Mouse (Mus musculus): ENCODE results near the gene Stx6. TPM values are rescaled to one million over a fixed set of nuclear protein-coding genes. Genes with fewer than 3 reads are reported as not detected.
A peak's percentile ranks its signal among the peaks of the same experiment; 100 is the strongest.

Stx6 gene
- total RNA-seq (2021) = 10 to 100 TPM; 47.9 to 65.0 TPM
- long read RNA-seq, experiment 1, full-length matches to known transcripts = 102 of 110 reads
- long read RNA-seq, experiment 1, partial matches to known transcripts = 1 of 110 reads
- long read RNA-seq, experiment 1, other reads (novel, unspliced or antisense) = 7 of 110 reads
- long read RNA-seq, experiment 2, full-length matches to known transcripts = 76 of 82 reads
- long read RNA-seq, experiment 2, partial matches to known transcripts = 2 of 82 reads
- long read RNA-seq, experiment 2, other reads (novel, unspliced or antisense) = 4 of 82 reads

GRCm38 (mm10) chr1:155158141-155158969 is at the start of gene Stx6:
Gene Stx6, plus strand, starts transcription at chr1:155158715.
- peak; percentile 99 for DNase-seq

GRCm38 (mm10) chr1:155109387-155110350 is 48.8 kb upstream of the Stx6 start:
- no peak for DNase-seq

- no peak for DNase-seq
Measured at GRCm38 (mm10) chr1:155111491-155111890, 47.0 kb upstream of the Stx6 start.

- DNase-seq = no peak
Measured at GRCm38 (mm10) chr1:155112118-155112517, 46.4 kb upstream of the Stx6 start.

- DNase-seq = no peak
Measured at GRCm38 (mm10) chr1:155112875-155113274, 45.6 kb upstream of the Stx6 start.

GRCm38 (mm10) chr1:155113946-155114345 is 44.6 kb upstream of the Stx6 start:
- DNase-seq = peak; percentile 35

GRCm38 (mm10) chr1:155119719-155120118 is 38.8 kb upstream of the Stx6 start:
- DNase-seq = no peak

GRCm38 (mm10) chr1:155121977-155122939 is 36.3 kb upstream of the Stx6 start:
- DNase-seq = peak; percentile 82

GRCm38 (mm10) chr1:155124397-155124796 is 34.1 kb upstream of the Stx6 start:
- DNase-seq = no peak

GRCm38 (mm10) chr1:155126716-155127115 is 31.8 kb upstream of the Stx6 start:
- DNase-seq = peak; percentile 61

- DNase-seq = no peak
Measured at GRCm38 (mm10) chr1:155127429-155127934, 31.0 kb upstream of the Stx6 start.

GRCm38 (mm10) chr1:155134866-155135265 is 23.6 kb upstream of the Stx6 start:
- no peak for DNase-seq

- peak; percentile 82 for DNase-seq
Measured at GRCm38 (mm10) chr1:155138795-155139194, 19.7 kb upstream of the Stx6 start.

- DNase-seq = peak; percentile 76
Measured at GRCm38 (mm10) chr1:155140076-155140475, 18.4 kb upstream of the Stx6 start.

- DNase-seq = peak; percentile 37
Measured at GRCm38 (mm10) chr1:155145620-155146019, 12.9 kb upstream of the Stx6 start.

GRCm38 (mm10) chr1:155146572-155146980 is 11.9 kb upstream of the Stx6 start, which contains the start of gene Mr1:
Gene Mr1, minus strand, starts transcription at chr1:155146814.
- peak; percentile 33 for DNase-seq

GRCm38 (mm10) chr1:155147228-155147627 is 11.3 kb upstream of the Stx6 start:
- DNase-seq = no peak

- no peak for DNase-seq
Measured at GRCm38 (mm10) chr1:155149403-155149802, 9.1 kb upstream of the Stx6 start.

- no peak for DNase-seq
Measured at GRCm38 (mm10) chr1:155150821-155151220, 7.7 kb upstream of the Stx6 start.

GRCm38 (mm10) chr1:155153906-155154305 is 4.6 kb upstream of the Stx6 start:
- no peak for DNase-seq

Data from adrenal gland, postnatal 10 days (tissue).